Mouse (Mus musculus): Measurements from ENCODE around the gene Plekhn1.

Gene Plekhn1

DNA sequence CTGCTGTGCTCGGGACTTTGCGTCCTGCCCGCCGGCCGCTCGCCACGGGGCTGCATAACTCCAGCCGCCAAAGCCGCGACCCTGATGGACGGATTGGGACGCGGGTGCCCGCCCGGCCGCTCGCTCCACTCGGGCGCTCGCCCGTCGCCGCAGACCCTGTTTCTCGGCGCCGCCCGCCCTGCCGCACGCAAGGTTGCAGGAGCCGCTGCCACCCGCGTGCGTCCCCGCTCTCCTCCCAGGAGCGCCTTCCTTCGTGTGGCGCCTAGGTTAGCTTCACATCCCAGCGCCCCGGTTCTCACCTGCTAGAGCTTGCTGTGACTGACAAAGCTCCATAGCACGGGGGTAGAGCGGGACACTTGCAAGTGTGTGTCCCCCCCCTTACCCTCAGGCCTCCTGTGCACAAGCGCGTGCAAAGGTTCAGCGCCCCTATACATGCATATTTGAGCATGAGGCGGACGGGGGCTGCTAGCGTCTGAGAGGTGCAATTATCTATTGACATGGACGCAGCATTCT lies at the start of gene Plekhn1:
Gene Plekhn1 (minus strand): TSS at position 157 of the 513 bp plus-strand sequence.
- in situ Hi-C loops (cut with MseI, MboI) = no loop called here

DNA sequence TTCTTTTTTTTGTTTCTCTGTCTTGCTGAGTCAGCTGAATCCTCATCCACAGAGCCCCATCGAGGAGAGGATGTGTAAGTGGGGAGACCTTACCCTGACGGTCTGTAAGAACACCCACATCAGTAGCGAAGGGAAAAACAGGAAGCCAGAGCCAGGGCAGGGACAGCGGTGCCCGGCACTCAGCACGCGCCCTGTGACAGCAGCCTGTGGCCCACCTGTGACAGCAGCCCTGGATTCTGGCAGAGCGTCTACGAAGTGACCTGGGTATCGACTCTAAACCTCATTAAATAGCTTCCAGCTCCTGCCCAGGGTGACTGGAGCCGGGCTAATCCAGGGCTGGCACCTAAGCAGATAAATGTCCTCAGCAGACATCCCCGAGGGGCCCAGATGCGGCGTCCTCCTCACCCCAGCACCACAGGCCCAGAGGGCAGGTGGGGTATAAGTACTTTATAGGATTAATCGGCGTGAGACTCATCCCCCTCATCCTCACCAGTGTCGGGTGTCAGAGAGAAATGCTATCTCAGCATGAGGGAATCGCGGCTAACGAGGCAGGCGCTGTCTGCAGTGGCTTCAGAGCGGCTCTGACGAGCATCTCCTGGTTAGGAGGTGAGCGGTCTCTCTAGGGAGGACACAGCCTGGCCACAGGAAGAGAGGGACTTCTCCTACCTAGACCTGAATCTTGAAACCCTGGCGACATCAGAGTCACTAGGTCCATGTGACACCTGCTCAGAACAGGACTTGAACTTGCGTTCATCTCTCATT lies 20.6 kb upstream of the Plekhn1 start, which contains the start of gene Samd11:
Gene Samd11 (minus strand): TSS at position 580 of the 762 bp plus-strand sequence.
- in situ Hi-C loops (cut with MseI, MboI) = no loop called here

GRCm38 (mm10) chr4:156254361-156255077 lies 19.9 kb upstream of the Plekhn1 start:
- in situ Hi-C loops (cut with MseI, MboI) = no loop called here

- in situ Hi-C loops (cut with MseI, MboI) = no loop called here
These were observed 18.4 kb upstream of the Plekhn1 start for GRCm38 (mm10) chr4:156253043-156253442.

- in situ Hi-C loops (cut with MseI, MboI) = no loop called here
These were observed 18.0 kb upstream of the Plekhn1 start for GRCm38 (mm10) chr4:156252619-156253018.

GRCm38 (mm10) chr4:156252140-156252539 lies 17.5 kb upstream of the Plekhn1 start:
- in situ Hi-C loops (cut with MseI, MboI) = no loop called here

- in situ Hi-C loops (cut with MseI, MboI) = no loop called here
These were observed 16.4 kb upstream of the Plekhn1 start for GRCm38 (mm10) chr4:156251081-156251480.

DNA sequence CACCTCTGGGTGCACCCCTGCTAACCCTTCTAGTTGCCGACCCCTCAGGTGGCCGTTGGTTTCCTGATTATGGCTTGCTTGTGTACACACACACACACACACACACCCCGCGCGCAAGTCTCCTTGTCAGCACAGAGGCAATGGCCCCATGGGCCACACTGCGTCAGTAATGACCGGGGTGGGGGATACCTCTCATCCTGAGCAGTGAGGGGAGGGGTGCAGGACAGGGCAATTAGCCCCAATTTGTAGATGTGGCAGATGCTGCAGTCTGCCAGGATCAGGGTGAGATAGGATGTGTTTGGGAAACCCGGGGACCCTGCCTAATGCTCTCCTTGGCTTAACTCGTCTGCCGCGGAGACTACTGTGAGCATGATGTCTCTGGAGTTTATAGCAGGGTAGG lies 14.9 kb upstream of the Plekhn1 start:
- in situ Hi-C loops (cut with MseI, MboI) = no loop called here

DNA sequence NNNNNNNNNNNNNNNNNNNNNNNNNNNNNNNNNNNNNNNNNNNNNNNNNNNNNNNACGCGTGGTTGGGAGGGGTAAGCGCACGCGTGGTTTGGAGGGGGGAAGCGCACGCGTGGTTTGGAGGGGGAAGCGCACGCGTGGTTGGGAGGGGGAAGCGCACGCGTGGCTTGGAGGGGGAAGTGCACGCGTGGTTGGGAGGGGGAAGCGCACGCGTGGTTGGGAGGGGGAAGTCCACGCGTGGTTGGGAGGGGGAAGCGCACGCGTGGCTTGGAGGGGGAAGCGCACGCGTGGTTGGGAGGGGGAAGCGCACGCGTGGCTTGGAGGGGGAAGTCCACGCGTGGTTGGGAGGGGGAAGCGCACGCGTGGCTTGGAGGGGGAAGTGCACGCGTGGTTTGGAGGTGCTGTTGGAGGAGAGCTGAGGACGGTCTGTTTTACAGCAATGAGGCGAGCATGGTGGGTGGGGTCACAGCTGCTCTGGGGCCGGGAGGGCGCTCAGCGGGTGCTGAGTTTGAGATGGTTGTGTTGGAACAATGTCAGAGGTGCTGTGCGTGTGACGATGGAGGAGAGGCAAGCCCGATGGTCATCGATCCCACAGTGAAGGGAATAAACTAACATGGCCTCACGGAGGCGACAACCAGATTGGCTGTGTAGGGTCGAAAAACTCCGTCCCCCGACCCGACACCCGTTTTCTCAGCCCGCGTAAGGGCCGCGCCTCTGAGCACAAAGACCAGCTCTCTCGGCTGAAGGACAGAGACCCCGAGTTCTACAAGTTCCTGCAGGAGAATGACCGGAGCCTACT lies 2.2 kb upstream of the Plekhn1 start:
- in situ Hi-C loops (cut with MseI, MboI) = no loop called here

DNA sequence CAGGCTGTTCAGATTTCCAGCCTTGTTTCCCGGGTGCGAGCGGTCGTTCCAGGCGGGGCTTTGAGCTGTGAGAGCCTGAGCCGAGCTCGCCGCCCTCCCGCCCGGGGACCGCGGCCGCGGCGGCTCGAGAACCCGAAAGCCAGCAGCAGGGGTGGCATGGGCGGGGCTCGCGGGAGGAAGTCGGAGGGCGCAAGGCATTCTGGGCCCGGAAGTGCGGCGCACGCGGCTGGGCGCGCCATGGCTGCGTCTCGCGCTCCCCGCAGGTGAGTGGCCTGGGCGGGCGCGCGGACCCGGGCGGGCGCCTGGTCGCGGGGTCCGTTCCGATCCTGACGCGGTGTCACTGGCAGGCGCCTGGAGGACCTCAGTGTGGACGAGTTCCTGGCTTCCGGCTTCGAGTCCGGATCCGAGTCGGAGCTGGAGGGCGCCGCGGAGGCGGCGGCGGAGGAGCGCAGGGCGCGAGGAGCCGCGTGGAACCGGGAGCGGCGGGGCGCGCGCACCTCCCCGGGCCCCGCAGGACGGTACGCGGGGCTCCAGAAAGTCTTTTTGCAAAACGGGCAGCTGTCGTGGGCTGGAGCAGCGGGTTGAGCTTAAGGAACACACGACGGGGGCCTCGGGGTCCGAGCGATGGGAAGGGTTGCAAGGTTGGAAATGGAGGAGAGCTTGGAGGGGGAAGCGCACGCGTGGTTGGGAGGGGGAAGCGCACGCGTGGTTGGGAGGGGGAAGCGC lies 1.3 kb upstream of the Plekhn1 start, which contains the start of gene Noc2l:
Gene Noc2l (plus strand): TSS at position 203 of the 726 bp plus-strand sequence.
- in situ Hi-C loops (cut with MseI, MboI) = no loop called here

DNA sequence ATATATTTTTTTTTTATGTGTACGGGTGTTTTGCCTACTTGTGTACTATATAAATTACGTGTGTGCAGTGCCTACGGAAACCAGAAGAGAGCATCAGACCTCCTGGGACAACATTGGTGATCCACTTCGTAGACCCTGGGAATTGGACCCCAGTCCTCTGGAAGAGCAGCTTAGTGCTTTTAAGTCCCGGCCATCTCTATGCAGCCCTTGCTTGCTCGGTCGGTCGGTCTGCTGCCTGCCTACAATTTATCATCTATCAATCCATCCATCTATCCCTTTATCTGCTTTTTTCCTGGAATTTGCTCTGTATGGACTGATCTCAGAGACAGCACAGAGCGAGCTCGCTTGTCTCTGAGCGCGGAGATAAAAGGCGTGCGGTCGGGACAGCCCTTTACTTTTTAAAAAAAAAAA lies 708 bp upstream of the Plekhn1 start:
- in situ Hi-C loops (cut with MseI, MboI) = no loop called here

DNA sequence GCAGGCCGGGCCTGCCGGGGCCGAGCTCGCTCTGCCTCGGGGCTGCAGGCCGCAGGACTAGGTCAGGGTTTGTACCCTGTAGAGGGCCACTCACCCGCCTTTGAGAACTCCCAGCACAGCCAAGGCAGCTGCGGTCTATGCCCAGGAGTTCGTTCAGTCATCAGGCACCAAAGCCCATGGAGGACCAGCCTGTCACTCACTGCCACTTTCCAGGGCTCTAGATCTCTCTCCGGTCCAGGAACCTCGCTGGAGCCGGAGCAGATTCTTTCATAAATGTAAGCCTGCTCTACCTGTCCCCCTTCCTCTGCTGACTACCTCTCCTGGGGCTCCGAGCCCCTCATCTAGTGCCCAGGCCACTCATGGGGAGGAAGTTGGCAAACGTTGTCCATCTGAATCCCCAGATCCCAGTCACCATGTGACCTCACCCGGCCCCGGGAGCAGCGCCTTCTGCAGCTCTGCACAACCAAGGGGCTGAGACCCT lies 596 bp downstream of the Plekhn1 start:
- in situ Hi-C loops (cut with MseI, MboI) = no loop called here

DNA sequence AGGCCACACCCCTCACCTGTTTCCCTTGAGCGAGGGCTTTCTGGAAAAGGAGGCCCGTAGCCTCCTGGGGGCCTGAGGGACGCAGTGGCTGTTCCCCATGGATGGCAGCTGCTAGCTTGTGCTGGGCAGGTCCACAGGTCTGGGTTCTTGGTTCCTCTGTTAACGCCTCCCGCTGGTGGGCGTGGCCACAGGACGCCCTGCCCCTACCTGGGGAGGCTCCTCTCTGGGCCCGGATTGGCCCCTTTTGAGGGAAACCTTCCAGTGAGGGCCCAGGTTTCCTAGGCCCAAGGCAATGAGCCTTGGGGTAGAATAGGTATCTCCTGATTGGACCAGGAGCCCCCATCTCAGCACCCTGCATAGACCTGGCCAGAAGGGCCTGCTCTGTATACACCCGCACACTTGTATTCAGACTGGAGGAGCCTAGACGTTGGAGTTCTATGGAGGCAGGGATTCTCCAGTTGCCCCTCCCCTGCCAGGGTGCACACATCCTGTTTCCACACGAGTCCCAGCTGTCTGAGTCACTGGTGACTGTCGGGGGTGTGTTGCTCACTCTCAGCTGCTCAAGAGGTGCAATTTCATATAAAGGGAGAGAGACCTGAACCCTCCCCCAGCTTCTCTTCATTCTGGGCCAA lies 6.1 kb downstream of the Plekhn1 start:
- in situ Hi-C loops (cut with MseI, MboI) = no loop called here

DNA sequence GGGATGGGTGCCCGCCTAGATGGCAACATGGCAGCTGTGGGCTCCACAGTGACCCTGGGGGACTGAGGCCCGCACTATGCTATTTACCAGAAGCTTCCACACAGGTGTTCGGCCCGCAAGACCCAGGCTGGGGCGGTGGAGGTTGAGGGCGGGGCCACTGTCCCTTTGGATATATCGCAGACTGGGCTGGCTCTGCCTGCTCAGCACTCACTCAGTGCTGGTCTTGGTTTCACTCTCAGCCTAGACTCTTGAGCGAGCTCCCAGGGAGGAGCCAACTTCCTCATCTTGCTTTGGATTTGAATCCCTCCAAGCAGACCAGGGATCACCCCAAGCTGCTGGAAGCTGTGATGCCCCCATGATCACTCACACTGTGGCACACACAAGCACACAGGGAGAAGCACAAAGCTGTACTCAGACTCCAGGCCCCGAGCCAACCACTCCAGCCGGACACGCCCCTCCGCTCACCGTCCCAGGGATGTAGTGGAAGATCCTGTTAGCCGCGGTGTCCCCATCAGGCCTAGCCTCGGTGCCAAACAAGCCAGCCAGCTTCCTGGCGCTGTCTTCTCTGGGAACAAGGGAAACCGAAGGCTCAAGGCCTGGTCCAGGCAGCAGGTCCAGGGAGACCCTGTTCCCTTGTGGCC lies 6.8 kb downstream of the Plekhn1 start:
- in situ Hi-C loops (cut with MseI, MboI) = no loop called here

GRCm38 (mm10) chr4:156224276-156224675 lies 10.4 kb downstream of the Plekhn1 start:
- in situ Hi-C loops (cut with MseI, MboI) = no loop called here

DNA sequence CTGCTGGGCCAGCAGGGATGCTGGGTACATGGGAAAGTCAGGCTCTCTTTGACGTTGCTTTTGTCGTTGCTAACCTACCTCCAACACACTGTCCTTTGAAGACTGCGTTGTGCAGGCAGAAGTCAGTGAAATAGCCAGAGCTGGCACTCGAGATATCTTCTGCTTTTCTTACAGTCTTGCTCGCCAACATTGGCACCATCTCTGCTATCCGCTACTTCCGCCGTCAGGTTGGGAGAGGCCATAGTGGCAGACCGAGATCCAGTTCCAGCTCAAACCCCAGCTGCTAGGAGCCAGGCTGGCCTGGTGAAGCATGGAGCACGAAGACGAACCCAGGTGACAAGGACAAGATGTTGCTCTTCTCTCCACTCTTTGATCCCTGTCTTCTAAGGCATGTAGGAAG lies 14.7 kb downstream of the Plekhn1 start:
- in situ Hi-C loops (cut with MseI, MboI) = no loop called here

- in situ Hi-C loops (cut with MseI, MboI) = no loop called here
These were observed 16.8 kb downstream of the Plekhn1 start for GRCm38 (mm10) chr4:156217838-156218237.

DNA sequence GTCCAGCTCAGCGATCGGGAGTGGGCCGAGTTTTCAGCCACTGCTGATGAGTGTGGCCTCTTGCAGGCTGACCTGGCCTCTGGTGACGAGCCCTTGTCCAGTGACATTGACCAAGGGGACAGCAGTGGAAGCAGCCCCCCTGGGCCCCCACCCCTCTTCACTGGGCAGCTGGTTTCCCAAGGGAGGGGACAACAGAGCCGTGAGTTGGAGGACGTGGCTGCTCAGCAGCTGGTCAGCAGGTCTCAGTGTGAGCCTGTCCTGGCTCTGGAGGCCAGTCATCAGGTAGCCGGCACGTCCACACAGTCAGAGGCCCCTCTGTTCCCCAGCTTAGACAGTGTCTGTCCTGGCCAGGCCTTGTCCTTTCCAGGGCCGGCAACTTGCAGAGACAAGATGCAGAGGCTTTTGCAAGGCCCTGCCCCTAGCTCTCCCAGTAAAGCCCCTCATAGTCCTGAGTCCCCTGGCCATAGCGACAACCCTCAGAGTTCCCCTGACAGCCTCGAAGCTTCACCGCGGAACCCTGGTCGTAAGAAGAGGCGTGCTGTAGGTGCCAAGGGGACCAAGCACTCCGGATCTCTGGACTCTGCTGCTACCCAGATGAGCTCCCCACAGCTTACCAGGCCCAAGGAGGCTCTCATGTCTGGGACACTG lies 17.5 kb downstream of the Plekhn1 start:
- in situ Hi-C loops (cut with MseI, MboI) = no loop called here

DNA sequence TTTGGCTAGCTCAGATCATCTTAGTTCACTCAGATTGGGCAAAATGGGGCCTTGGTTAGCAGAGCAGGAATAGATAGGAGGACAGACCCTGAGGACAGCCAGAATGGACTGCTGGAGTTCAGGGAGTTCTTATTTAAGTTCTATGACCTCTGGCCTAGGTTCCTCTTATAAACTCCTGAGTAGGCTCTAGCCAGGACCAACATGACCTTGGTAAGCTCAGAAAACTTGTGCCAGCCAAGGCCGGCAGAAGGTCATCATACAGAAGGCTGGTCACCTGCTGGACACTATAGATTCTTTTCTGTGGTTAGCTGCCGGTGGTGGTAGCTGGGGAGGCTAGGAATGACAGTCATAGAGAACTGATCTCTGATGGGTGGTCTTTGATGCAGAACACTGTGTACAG lies 18.5 kb downstream of the Plekhn1 start:
- in situ Hi-C loops (cut with MseI, MboI) = no loop called here

DNA sequence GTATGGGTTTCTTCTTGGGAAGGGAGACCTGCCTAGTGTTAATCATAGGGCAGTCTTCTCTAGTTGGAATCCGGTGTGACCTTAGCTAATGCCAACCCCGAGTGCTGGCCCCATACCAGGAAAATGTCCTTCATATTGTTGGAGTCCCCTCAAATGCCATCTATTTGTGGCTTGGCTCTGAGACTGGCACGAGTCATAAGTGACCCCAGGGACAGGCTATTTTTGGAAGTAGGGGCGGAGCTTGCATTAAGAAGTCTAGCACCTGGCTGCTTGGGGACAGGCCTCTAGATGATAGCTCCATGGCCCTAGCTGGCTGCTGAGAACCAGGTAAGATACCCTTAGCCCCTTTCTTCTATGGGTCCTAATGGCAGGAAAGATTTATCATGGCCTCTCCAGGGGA lies 19.0 kb downstream of the Plekhn1 start, which contains the start of gene Perm1:
Gene Perm1 (plus strand): TSS at position 220 of the 400 bp plus-strand sequence.
- in situ Hi-C loops (cut with MseI, MboI) = no loop called here
